Mouse (Mus musculus) cerebellum, adult 2 months (tissue): Measurements from ENCODE around the gene Dynlt1b. TPM values are rescaled to one million over a fixed set of nuclear protein-coding genes. Genes with fewer than 3 reads are reported as not detected.
"Not testable (repeated sequence)": the region's sequence is repeated elsewhere in the genome, so short reads cannot be mapped to it uniquely, and the experiment has no call there.

Experiments
- DNase-seq, 2 experiments: peaks; one replicate each; pipeline ENCODE4 v3.0.0; 2021
- H3K27ac ChIP-seq: fragments of 200-500 bp; 2 replicates; pipeline ENCODE4 v1.5.1; 2012; ENCODE audit warnings: low read length, control low read depth, inconsistent platforms; ENCODE audit not compliant: insufficient read depth
- H3K27me3 ChIP-seq: fragments of 200-500 bp; 2 replicates; pipeline ENCODE4 v1.6.1; 2012; ENCODE audit warnings: inconsistent platforms, mild to moderate bottlenecking, low read length, moderate library complexity; ENCODE audit not compliant: control insufficient read depth, insufficient read depth
- H3K4me1 ChIP-seq: fragments of 200-500 bp; 2 replicates; pipeline ENCODE4 v1.6.1; 2011; ENCODE audit warnings: low read length; ENCODE audit not compliant: control insufficient read depth, insufficient read depth
- H3K4me3 ChIP-seq: fragments of 200-500 bp; replicated peaks from 2 replicates; pipeline ENCODE3; 2011; ENCODE audit warnings: mild to moderate bottlenecking, low read depth, low read length, control low read depth; ENCODE audit not compliant: insufficient read depth
- WGBS: fragments of 180-500 bp; shearing (Covaris S2); methylation state at CpG from one replicate; pipeline ENCODE4 v1.1.7; 2018; 5-methylcytosine and 5-hydroxymethylcytosine counted together
- polyA plus RNA-seq: library from polyadenylated mRNA; depleted of rRNA; stranded (reverse); fragments of >200 nt; gene quantifications from 2 replicates; pipeline ENCODE4 v1.2.3, GENCODE M21; 2012

The Dynlt1b gene
- polyA plus RNA-seq, 1 experiment, result 160 TPM

DNA sequence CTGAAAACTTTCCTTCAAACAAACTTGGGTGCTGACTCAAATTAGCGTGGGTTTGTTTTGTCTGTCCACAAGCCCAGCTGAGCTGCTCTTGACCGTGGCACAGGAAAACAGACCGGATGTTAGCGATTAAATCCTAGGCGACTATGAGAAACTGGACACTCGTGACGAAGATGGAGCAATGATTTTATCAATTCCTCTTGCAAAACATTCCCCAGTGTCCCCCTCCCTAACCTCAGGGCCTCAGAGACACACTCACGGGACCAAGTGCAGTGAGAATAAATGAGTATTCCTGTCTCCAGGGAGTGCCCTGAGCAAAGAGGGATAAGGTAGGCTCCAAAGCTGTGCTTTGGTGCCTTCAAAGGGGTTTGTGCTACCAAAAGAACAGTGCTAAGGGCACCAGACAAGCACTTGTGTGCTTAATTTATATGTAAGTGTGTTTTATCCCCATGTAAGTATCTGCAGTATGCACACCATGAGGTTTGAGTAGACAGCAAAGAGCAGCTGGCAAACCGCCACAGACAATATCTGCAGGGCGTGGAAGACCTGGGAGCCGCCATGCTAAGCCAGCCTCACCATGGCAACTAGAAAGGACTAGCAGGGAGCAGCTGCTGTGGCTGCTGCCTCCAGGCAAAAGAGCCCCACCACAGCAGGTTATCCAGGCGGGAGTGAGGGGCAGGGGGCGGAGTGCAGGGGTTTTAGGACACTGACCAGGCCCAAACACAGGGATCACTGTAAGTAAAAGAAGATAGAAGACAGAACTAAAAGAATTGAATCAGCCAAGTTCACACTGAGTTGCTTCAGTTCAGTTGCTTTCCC is 30.4 kb upstream of the Dynlt1b start:
- H3K27ac ChIP-seq, H3K27me3 ChIP-seq, H3K4me1 ChIP-seq, DNase-seq, H3K4me3 ChIP-seq: not testable (repeated sequence)
- 18% methylated on average over 8 of the region's 13 CpGs for WGBS

DNA sequence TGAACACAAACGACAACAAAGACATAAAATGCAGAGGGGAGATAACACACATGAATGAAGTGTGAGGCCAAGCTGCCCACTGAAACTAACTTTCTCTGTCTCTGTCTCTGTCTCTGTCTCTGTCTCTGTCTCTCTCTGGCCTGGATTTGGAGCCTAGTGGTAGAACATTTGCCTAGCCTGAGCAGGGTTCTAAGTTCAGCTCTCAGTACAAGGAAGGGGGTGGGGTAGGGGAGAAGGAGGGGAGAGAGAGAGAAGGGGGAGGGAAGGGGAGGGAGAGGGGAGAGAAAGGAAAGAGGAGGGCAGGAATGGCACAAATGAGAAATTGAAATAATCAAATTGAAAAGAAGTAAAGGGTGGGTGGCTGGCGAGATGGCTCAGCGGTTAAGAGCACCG is 29.8 kb upstream of the Dynlt1b start:
- 76% methylated on average over 4 of the region's 4 CpGs for WGBS
- H3K4me3 ChIP-seq, DNase-seq, H3K27me3 ChIP-seq, H3K27ac ChIP-seq, H3K4me1 ChIP-seq: not testable (repeated sequence)

- not testable (repeated sequence) for DNase-seq, H3K4me1 ChIP-seq, H3K4me3 ChIP-seq, H3K27me3 ChIP-seq, H3K27ac ChIP-seq
- 60% methylated on average over 1 of the region's 1 CpGs for WGBS
Measured at GRCm38 (mm10) chr17:6404493-6404892, 25.4 kb upstream of the Dynlt1b start.

DNA sequence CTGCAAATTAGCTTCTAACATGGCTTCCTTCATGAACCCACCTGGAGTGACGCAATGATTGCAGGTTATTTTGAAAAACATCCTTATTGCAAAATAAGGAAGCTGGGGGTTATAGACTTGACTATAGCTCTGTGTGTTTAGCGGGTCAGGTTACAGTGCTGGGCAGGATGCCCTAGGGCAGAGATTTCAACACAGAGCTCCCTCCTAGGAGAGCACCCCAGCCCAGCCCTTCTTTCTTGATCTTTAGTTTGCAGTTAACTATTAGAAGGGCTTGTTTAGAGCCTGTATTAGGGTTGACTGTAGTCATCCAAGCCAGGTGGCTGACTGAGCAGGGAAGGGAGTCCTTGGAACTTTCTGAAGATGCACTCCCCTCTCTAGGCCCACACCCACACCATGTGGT is 22.9 kb upstream of the Dynlt1b start:
- not testable (repeated sequence) for H3K27me3 ChIP-seq, H3K4me3 ChIP-seq, H3K27ac ChIP-seq, DNase-seq, H3K4me1 ChIP-seq
- WGBS, result 85% methylated on average over 1 of the region's 2 CpGs

- H3K4me1 ChIP-seq, H3K27me3 ChIP-seq, DNase-seq, H3K4me3 ChIP-seq, H3K27ac ChIP-seq: not testable (repeated sequence)
- WGBS, result 73% methylated on average over 6 of the region's 6 CpGs
Measured at GRCm38 (mm10) chr17:6410713-6411213, 19.1 kb upstream of the Dynlt1b start.

GRCm38 (mm10) chr17:6417118-6417517 is 12.8 kb upstream of the Dynlt1b start:
- not testable (repeated sequence) for H3K4me3 ChIP-seq, H3K27ac ChIP-seq, DNase-seq, H3K4me1 ChIP-seq, H3K27me3 ChIP-seq
- 27% methylated on average over 6 of the region's 7 CpGs for WGBS

DNA sequence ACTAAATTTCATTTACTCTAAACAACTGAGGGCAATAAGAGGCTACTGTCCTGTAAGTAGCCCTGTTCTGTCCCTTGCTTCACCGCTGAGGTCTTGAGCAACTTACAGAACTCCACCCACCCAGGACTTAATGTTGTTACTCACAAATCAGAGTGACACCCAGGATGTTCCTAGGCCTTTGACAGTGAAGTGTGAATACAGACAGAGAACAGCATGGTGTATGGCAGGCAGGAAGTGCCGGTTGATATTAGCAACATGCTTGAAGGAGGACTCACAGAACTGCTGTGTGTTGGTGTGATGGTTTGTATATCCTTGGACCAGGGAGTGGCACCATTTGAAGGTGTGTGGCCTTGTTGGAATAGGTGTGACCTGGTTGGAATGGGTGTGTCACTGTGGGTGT is 9.4 kb upstream of the Dynlt1b start:
- not testable (repeated sequence) for DNase-seq, H3K4me1 ChIP-seq
- WGBS, result 86% methylated on average over 1 of the region's 2 CpGs

DNA sequence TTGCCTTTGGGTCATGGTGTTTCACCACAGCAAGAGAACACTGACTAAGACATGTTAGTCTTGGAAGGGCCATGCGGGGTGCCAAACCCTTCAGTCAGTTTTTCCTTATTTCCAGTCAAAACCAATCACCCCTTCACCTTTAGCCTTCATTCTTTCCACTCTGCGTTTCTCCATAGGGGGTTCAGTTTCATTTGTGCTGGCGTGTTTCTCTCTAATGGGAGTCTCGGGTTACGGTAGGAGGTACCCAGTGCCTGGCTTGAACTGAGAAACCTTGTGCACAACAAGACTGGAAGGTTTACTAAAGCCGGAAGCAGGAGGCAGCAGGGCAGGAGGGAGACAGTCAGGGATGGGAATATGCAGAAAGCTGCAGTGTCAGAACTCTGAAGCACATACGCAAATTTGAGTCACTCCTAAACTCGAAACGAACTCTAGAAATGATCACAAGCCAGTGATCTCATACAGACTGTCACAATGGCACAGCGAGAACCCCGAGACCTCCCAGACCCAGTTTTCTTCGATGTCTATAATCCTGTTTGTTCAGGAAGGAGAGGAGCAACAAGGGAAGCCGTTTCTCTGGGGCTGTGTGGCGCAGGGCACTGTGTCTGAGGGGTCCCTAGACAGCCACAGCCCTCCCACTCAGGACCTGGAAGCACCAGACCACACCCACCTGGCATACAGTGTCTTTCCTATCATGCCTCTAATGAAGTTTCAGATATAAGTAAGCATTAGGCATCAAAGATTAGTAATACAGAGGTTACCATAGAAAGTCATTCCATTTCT is 8.2 kb upstream of the Dynlt1b start:
- H3K27ac ChIP-seq, DNase-seq, H3K4me1 ChIP-seq, H3K27me3 ChIP-seq, H3K4me3 ChIP-seq: not testable (repeated sequence)
- 50% methylated on average over 13 of the region's 14 CpGs for WGBS

More for the DNA sequence above, 9.4 kb upstream of the Dynlt1b start:
- not testable (repeated sequence) for H3K4me3 ChIP-seq, H3K27me3 ChIP-seq, H3K27ac ChIP-seq

DNA sequence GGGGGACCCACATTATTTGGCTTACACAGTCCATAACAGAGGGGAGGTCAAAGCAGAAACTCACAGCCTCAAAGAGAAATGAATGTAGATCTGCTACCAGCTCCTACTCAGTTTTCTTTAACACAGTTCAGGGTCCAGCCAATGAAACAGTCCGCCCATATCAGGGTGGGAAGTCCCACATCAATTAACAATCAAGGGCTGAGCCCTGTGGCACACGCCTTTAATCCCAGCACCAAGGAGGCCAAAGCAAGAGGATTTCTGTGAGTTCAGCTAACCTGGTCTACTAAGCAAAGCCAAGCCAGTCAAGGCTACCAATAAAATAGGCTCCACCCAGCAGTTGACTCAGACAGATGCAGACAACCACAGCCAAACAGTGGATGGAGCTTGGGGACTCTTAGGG is 7.5 kb upstream of the Dynlt1b start:
- not testable (repeated sequence) for H3K4me1 ChIP-seq, DNase-seq, H3K4me3 ChIP-seq, H3K27ac ChIP-seq, H3K27me3 ChIP-seq
- WGBS, result 87% methylated on average over 2 of the region's 2 CpGs

DNA sequence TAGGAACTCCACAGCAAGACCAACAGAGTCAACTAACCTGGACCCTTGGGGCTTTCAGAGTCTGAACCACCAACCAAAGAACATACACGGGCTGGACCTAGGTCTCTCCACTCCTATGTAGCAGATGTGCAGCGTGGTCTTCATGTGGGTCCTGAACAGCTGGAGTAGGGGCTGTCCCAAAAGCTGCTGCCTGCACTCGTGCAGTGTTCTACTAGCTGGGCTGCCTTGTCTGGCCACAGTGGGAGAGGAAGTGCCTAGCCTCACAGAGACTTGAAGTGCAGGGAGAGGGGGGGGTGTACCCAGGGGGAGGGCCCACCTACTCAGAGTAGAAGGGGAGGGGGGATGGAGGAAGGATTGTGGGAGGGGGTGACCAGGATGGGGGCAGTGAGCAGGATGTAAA is 7.1 kb upstream of the Dynlt1b start:
- not testable (repeated sequence) for DNase-seq, H3K4me1 ChIP-seq, H3K27me3 ChIP-seq, H3K4me3 ChIP-seq, H3K27ac ChIP-seq
- WGBS, result 71% methylated on average over 3 of the region's 3 CpGs

GRCm38 (mm10) chr17:6424294-6424980 is 5.5 kb upstream of the Dynlt1b start:
- not testable (repeated sequence) for H3K4me1 ChIP-seq, H3K4me3 ChIP-seq, H3K27ac ChIP-seq, H3K27me3 ChIP-seq, DNase-seq
- WGBS, result 62% methylated on average over 12 of the region's 12 CpGs

GRCm38 (mm10) chr17:6425325-6425724 is 4.6 kb upstream of the Dynlt1b start:
- not testable (repeated sequence) for DNase-seq, H3K27ac ChIP-seq, H3K4me1 ChIP-seq, H3K27me3 ChIP-seq, H3K4me3 ChIP-seq
- 79% methylated on average over 3 of the region's 3 CpGs for WGBS
